Mouse (Mus musculus): ENCODE measurements around the gene Rab23. TPM values are rescaled to one million over a fixed set of nuclear protein-coding genes. Genes with fewer than 3 reads are reported as not detected.

The Rab23 gene
- total RNA-seq, 1 experiment from 2014 or later, result 12.8 TPM

GRCm38 (mm10) chr1:33757491-33758041, 37.9 kb downstream of the Rab23 start, which contains the start of gene Bag2:
Gene Bag2, minus strand, starts transcription at chr1:33757795.
- ATAC-seq (ENCODE audit: extremely low read depth, insufficient number of reproducible peaks, low FRiP score, poor library complexity, severe bottlenecking), result peak; percentile 25; the same call in 1 of the 2 replicates

GRCm38 (mm10) chr1:33758488-33758887, 38.8 kb downstream of the Rab23 start:
- ATAC-seq (ENCODE audit: extremely low read depth, insufficient number of reproducible peaks, low FRiP score, poor library complexity, severe bottlenecking), result no peak

- ATAC-seq (ENCODE audit: extremely low read depth, insufficient number of reproducible peaks, low FRiP score, poor library complexity, severe bottlenecking), result no peak
These were observed 44.1 kb downstream of the Rab23 start for GRCm38 (mm10) chr1:33763826-33764225.

- no peak for ATAC-seq (ENCODE audit: extremely low read depth, insufficient number of reproducible peaks, low FRiP score, poor library complexity, severe bottlenecking)
These were observed 45.9 kb downstream of the Rab23 start for GRCm38 (mm10) chr1:33765468-33766080.

- ATAC-seq (ENCODE audit: extremely low read depth, insufficient number of reproducible peaks, low FRiP score, poor library complexity, severe bottlenecking), result no peak
These were observed 47.1 kb downstream of the Rab23 start for GRCm38 (mm10) chr1:33766520-33767508.

GRCm38 (mm10) chr1:33768091-33768787, 48.6 kb downstream of the Rab23 start:
- ATAC-seq (ENCODE audit: extremely low read depth, insufficient number of reproducible peaks, low FRiP score, poor library complexity, severe bottlenecking), result no peak

- ATAC-seq (ENCODE audit: extremely low read depth, insufficient number of reproducible peaks, low FRiP score, poor library complexity, severe bottlenecking), result no peak
These were observed 49.1 kb downstream of the Rab23 start for GRCm38 (mm10) chr1:33768827-33769226.

- ATAC-seq (ENCODE audit: extremely low read depth, insufficient number of reproducible peaks, low FRiP score, poor library complexity, severe bottlenecking), result no peak
These were observed 51.9 kb downstream of the Rab23 start for GRCm38 (mm10) chr1:33771621-33772020.

GRCm38 (mm10) chr1:33772106-33772505, 52.4 kb downstream of the Rab23 start:
- no peak for ATAC-seq (ENCODE audit: extremely low read depth, insufficient number of reproducible peaks, low FRiP score, poor library complexity, severe bottlenecking)

- no peak for ATAC-seq (ENCODE audit: extremely low read depth, insufficient number of reproducible peaks, low FRiP score, poor library complexity, severe bottlenecking)
These were observed 56.5 kb downstream of the Rab23 start for GRCm38 (mm10) chr1:33776175-33776611.

- ATAC-seq (ENCODE audit: extremely low read depth, insufficient number of reproducible peaks, low FRiP score, poor library complexity, severe bottlenecking), result no peak
These were observed 64.9 kb downstream of the Rab23 start for GRCm38 (mm10) chr1:33784561-33784960.

- no peak for ATAC-seq (ENCODE audit: extremely low read depth, insufficient number of reproducible peaks, low FRiP score, poor library complexity, severe bottlenecking)
These were observed 68.4 kb downstream of the Rab23 start for GRCm38 (mm10) chr1:33788072-33788471.

GRCm38 (mm10) chr1:33788493-33788892, 68.8 kb downstream of the Rab23 start:
- ATAC-seq (ENCODE audit: extremely low read depth, insufficient number of reproducible peaks, low FRiP score, poor library complexity, severe bottlenecking), result no peak

Other genes with a start within 250 kb of the Rab23 start
- 11.5 and 12.1 TPM in 2 replicates for gene Prim2, start 50.1 kb upstream of the Rab23 start, total RNA-seq (2017)
- 2.1 TPM in 1 of 2 replicates, not detected in the other for gene Bag2, start 37.9 kb downstream of the Rab23 start, total RNA-seq (2017)
- gene Zfp451, start 94.7 kb downstream of the Rab23 start, total RNA-seq (2017), result 23.2 and 25.3 TPM in 2 replicates
- gene Bend6, start 187.9 kb downstream of the Rab23 start, total RNA-seq (2017), result 0.25 and 0.35 TPM in 2 replicates
- gene Dst, start 188.3 kb downstream of the Rab23 start, total RNA-seq (2017), result 1.1 and 1.5 TPM in 2 replicates